Mouse (Mus musculus) forebrain, embryonic 10.5 days (tissue): Measurements from ENCODE around the gene Kansl1. TPM values are rescaled to one million over a fixed set of nuclear protein-coding genes. Genes with fewer than 3 reads are reported as not detected.

ENCODE experiments used
- DNase-seq: peaks from one replicate; pipeline ENCODE4 v3.0.0-alpha.2; 2017; ENCODE audit warnings: low spot score; ENCODE audit errors: extremely low spot score
- H3K27ac ChIP-seq: fragments of 300-500 bp; sonication (generic); 2 replicates; pipeline ENCODE4 v1.5.1; 2016; ENCODE audit warnings: mild to moderate bottlenecking
- H3K27me3 ChIP-seq: fragments of 300-500 bp; sonication (generic); 2 replicates; pipeline ENCODE4 v1.6.1; 2016; ENCODE audit warnings: mild to moderate bottlenecking; ENCODE audit not compliant: poor library complexity, severe bottlenecking
- H3K36me3 ChIP-seq: fragments of 300-500 bp; sonication (generic); replicated peaks from 2 replicates; pipeline ENCODE4 v1.6.1; 2016; ENCODE audit warnings: mild to moderate bottlenecking, moderate library complexity
- H3K4me1 ChIP-seq: fragments of 300-500 bp; sonication (generic); 2 replicates; pipeline ENCODE4 v1.6.1; 2016
- H3K4me3 ChIP-seq: fragments of 300-500 bp; sonication (generic); 2 replicates; pipeline ENCODE4 v1.5.1; 2016; ENCODE audit warnings: mild to moderate bottlenecking, moderate library complexity
- H3K9me3 ChIP-seq: fragments of 300-500 bp; sonication (generic); 2 replicates; pipeline ENCODE4 v1.6.1; 2016; ENCODE audit warnings: mild to moderate bottlenecking, moderate library complexity
- WGBS: fragments of 180-500 bp; shearing (Covaris S2); methylation state at CpG from one replicate; pipeline ENCODE4 v1.1.7; 2016; 5-methylcytosine and 5-hydroxymethylcytosine counted together
- polyA plus RNA-seq: library from polyadenylated mRNA; unstranded; fragments of >200 nt; fragmentation: Nextera tagmentation; extraction: Ambion mirVana; gene quantifications from 2 replicates; pipeline ENCODE4 v1.2.1, GENCODE M21; 2016

The Kansl1 gene
- polyA plus RNA-seq: 24.5 and 25.9 TPM in 2 replicates

DNA sequence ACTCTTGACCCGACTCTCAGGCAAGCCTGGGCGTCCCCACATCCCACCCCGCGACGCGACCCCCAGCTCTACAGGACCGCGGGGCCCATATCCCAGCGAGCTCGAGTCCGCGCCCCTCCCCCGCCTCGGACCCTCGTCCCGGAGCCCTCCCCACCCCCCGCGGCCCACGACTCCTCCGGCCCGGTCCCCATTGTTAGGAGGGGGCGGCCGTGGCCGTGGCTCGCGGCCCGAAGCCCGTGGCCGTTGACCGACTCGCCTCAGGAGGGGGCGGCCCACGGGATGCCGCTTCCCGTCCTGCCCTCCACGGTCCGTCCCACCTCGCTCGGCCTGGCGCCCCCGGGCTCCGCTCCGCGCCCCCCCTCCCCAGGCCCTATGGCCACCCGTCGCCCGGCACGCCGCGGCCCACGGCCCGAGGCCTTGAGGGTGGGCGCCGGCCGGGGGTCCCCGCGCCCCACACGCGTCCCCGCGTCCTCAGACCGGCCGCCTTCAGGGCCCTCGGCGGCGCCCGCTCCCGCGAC lies at the start of gene Kansl1:
Gene Kansl1, minus strand, starts transcription at position 111 of the 518 bp plus-strand sequence.
- no peak for DNase-seq
- peaks cover 34% of the 10 kb centered on the region for H3K36me3 ChIP-seq
- peak within 1 kb of the TSS; percentile 98 for H3K27ac ChIP-seq
- H3K9me3 ChIP-seq: no peaks in the 10 kb centered on the region
- WGBS: under 1% methylated on average over 51 of the region's 69 CpGs
- peaks cover 28% of the 10 kb centered on the region for H3K4me1 ChIP-seq
- H3K4me3 ChIP-seq: peak within 1 kb of the TSS; percentile 100
- no peaks in the 10 kb centered on the region for H3K27me3 ChIP-seq

DNA sequence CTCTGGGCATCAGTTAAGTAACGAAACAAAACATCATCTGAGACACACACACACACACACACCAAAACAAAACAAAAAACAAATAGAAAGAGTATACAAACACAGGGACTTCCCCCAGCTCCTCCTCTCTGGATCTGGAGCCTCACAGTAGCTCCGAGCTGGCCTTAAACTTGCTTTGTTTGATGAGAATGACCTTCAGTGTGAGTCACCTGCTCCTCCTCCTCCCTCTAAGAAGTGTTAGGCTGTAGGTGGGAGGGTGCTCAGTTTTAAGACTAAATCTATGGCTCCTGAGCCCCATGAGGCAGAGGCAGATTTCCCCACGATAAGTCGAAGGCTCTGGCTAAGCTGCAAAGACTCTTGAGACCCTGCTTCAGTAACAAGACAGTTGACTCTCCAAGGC lies 43.8 kb upstream of the Kansl1 start:
- H3K9me3 ChIP-seq: no peaks in the 10 kb centered on the region
- peaks cover 98% of the 10 kb centered on the region for H3K36me3 ChIP-seq
- DNase-seq: no peak
- H3K27me3 ChIP-seq: no peaks in the 10 kb centered on the region
- no peak overlapping the region for H3K27ac ChIP-seq
- 87% methylated on average over 4 of the region's 4 CpGs for WGBS
- no peaks in the 10 kb centered on the region for H3K4me1 ChIP-seq
- no peak overlapping the region for H3K4me3 ChIP-seq

DNA sequence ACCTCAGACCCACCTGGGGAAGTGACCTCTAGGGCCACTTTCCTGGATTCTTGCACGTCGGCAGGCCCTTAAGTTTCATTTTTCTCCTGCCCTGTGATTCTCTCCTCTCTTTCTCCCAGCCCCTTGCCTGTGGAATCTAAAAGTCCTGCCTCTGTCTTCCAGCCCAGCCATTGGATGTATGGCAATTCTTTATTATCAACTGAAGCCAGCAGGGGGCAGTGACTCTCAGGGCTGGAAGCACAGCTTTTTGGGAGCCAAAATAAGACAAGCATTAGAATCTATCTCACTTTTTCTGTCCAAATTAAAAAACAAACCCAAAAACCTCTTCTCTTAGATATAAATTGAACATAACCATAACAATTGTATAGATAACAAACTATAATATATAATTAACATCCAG lies 41.9 kb upstream of the Kansl1 start:
- H3K9me3 ChIP-seq: no peaks in the 10 kb centered on the region
- H3K4me3 ChIP-seq: no peak overlapping the region
- WGBS: 90% methylated on average over 2 of the region's 2 CpGs
- peaks cover 98% of the 10 kb centered on the region for H3K36me3 ChIP-seq
- no peak for DNase-seq
- no peaks in the 10 kb centered on the region for H3K4me1 ChIP-seq
- H3K27ac ChIP-seq: no peak overlapping the region
- no peaks in the 10 kb centered on the region for H3K27me3 ChIP-seq

DNA sequence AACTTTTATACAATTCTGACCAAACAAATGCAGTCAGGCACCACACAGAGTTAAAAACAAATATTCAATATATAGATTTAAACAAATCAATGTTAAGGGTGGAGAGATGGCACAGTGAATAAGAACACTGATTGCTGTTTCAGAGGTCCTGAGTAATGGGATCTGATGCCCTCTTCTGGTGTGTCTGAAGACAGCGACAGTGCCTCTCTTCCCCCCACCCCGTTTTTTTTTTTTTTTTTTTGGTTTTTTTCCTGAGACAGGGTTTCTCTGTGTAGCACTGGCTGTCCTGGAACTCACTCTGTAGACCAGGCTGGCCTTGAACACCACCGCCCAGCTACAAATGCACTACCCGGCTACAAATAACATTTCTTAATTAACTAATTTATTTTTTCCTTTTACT lies 39.8 kb upstream of the Kansl1 start:
- 80% methylated on average over 4 of the region's 4 CpGs for WGBS
- peaks cover 98% of the 10 kb centered on the region for H3K36me3 ChIP-seq

DNA sequence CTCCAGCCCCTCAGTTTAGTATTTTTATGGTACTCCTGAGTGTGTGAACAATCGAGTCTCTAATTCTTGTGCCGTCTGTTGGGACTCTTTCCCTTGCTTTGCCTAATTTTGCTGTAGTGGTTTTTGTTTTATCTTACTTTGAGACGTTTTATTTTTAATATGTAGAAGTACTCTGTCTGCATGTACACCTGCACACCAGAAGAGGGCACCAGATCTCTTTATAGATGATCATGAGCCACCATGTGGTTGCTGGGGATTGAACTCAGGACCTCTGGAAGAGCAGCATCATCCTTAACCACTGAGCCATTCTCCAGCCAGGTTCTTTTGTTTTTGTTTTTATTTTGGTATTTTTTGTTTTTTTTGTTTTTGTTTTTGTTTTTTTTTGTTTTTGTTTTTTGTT lies 19.6 kb upstream of the Kansl1 start:
- 83% methylated on average over 3 of the region's 3 CpGs for WGBS
- Histone ChIP-seq H3K4me1 (no peaks in the 10 kb centered on the region), H3K27ac (no peak overlapping the region), H3K36me3 (no peaks in the 10 kb centered on the region), H3K27me3 (no peaks in the 10 kb centered on the region), H3K4me3 (no peak overlapping the region), H3K9me3 (peaks cover 3% of the 10 kb centered on the region; the same call in 1 of the 2 replicates)
- DNase-seq: no peak

More for the DNA sequence above, 39.8 kb upstream of the Kansl1 start:
- no peak for DNase-seq
- no peaks in the 10 kb centered on the region for H3K27me3 ChIP-seq
- no peaks in the 10 kb centered on the region for H3K9me3 ChIP-seq
- H3K27ac ChIP-seq: no peak overlapping the region
- no peaks in the 10 kb centered on the region for H3K4me1 ChIP-seq
- no peak overlapping the region for H3K4me3 ChIP-seq

DNA sequence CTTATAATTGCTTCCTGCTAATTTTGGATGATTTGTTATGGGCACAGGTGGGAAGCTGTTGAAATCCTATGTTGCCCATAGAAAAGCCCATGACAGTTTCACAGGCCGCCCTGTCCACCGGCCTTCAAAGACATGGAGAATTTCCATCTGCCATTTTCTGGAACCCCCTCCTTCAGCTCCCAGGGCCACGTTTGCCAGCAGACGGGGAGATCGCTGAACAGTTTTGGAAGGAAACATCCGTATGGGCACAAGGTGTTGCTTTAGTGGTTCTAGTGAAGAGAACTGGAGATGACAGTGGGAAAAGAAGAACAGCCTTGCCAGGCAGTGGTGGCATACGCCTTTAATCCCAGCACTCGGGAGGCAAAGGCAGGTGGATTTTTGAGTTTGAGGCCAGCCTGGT lies 13.3 kb upstream of the Kansl1 start:
- H3K27ac ChIP-seq: no peak overlapping the region
- WGBS: 95% methylated on average over 8 of the region's 8 CpGs
- H3K27me3 ChIP-seq: no peaks in the 10 kb centered on the region
- DNase-seq: no peak
- H3K4me3 ChIP-seq: no peak overlapping the region
- H3K36me3 ChIP-seq: no peaks in the 10 kb centered on the region
- peaks cover 3% of the 10 kb centered on the region; the same call in 1 of the 2 replicates for H3K9me3 ChIP-seq
- no peaks in the 10 kb centered on the region for H3K4me1 ChIP-seq

DNA sequence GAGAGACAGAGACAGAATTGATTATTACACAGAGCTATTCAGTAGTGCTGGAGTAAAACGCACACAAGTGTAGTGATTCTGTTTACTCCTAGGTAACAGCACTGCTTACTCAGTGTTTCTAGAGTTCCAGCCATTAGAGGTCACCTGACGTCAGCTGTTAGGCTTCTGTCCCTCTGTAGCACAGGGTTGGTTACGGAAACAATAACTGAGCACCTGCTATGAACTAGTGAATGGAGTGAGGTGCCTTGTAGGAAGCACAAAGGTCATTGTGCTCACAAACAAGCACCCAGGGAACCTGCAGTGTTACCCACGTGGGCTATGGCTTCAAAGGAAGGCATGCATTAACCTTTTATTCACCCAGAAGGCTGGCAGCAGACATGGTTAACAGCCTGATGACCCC lies 10.8 kb upstream of the Kansl1 start:
- WGBS: 69% methylated on average over 4 of the region's 4 CpGs
- no peaks in the 10 kb centered on the region for H3K36me3 ChIP-seq
- no peaks in the 10 kb centered on the region for H3K4me1 ChIP-seq
- DNase-seq: no peak
- H3K27me3 ChIP-seq: no peaks in the 10 kb centered on the region
- H3K9me3 ChIP-seq: no peaks in the 10 kb centered on the region
- H3K27ac ChIP-seq: no peak overlapping the region
- H3K4me3 ChIP-seq: no peak overlapping the region

DNA sequence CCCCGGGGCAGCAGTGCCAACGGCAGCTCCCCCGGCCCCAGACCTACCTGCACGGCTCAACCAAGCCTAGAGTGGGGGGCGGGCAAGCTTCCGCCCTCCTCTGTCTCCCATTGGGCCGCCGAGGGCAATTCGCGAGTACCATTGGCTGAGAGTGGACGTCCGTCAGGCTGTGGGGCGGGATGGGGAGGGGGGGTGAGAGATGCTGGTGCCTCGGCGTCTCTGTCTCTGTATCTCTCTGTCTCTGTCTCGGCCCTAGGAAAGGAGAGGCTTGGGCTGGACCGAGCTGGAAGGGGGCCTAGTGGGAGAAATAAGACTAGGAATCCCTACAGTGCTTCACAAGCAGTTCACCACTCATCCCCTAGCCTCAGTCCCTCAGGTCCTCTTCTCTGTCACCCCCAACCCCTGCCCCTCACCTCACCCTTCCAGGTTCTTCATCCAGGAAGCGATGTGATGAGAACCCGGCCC lies 742 bp upstream of the Kansl1 start:
- H3K9me3 ChIP-seq: no peaks in the 10 kb centered on the region
- peak; percentile 94 for DNase-seq
- H3K4me3 ChIP-seq: peak overlapping the region; percentile 100
- peaks cover 28% of the 10 kb centered on the region for H3K4me1 ChIP-seq
- 3% methylated on average over 19 of the region's 19 CpGs for WGBS
- H3K36me3 ChIP-seq: peaks cover 28% of the 10 kb centered on the region
- H3K27me3 ChIP-seq: no peaks in the 10 kb centered on the region
- peak overlapping the region; percentile 98 for H3K27ac ChIP-seq

DNA sequence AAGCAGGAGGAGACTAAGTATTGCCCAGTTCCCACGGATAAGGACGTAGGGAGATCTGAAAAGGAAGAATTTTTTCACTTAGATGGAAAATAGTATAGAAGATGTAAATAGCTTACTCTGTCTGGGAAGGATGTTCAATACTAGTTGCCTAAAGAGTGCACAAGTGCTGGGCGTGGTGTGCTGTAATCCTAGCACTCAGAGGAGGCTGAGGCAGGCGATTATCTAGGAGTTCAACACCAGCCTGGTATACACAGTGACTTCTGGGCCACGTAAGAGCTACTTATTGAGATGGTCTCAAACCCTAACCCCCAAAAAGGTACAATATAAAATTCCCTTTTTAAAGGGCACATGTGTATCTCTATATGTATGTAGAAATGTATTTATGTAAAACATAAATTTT lies 963 bp downstream of the Kansl1 start:
- 83% methylated on average over 5 of the region's 5 CpGs for WGBS
- no peak overlapping the region for H3K4me3 ChIP-seq

DNA sequence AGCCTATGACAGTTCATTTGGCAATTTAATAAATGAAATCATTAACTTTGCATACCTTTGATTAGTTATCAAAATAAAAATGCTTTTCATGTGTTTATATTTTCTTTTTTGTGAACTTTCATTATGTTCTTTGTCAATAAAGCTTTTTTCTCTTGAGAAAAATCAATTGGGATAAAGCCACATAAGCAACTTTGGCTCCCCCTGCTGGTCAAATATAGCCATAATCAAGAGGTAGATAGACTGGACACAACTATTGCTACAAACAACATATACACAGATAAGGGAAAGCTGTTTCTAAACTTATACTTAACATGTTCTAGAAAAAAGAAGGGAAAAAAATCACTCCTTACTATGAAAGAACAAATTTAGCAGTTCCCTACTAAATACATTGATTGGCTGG lies 7.1 kb downstream of the Kansl1 start:
- no peak overlapping the region for H3K27ac ChIP-seq
- peaks cover 62% of the 10 kb centered on the region for H3K36me3 ChIP-seq
- no peak overlapping the region for H3K4me3 ChIP-seq
- H3K27me3 ChIP-seq: no peaks in the 10 kb centered on the region
- H3K4me1 ChIP-seq: peaks cover under 1% of the 10 kb centered on the region; the same call in 1 of the 2 replicates
- no peak for DNase-seq
- no peaks in the 10 kb centered on the region for H3K9me3 ChIP-seq

More for the DNA sequence above, 963 bp downstream of the Kansl1 start:
- no peaks in the 10 kb centered on the region for H3K9me3 ChIP-seq
- no peak overlapping the region for H3K27ac ChIP-seq
- peaks cover 28% of the 10 kb centered on the region for H3K4me1 ChIP-seq
- H3K36me3 ChIP-seq: peaks cover 44% of the 10 kb centered on the region
- no peaks in the 10 kb centered on the region for H3K27me3 ChIP-seq
- no peak for DNase-seq

DNA sequence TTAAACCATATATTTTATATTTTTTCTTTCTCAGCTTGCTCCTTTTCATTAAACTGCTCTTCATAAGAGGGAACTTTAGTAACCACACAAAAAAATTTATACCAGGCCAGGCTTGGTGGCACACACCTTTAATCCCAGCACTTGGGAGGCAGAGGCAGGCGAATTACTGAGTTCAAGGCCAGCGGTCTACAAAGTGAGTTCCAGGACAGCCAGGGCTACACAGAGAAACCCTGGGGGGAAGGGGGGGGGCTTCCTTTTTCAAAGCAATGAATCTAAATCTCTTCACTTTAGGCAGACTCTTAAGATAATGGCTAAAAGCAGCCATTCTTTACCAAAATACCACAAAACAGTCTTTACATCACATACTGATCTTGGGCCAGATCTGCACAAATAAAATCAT lies 9.0 kb downstream of the Kansl1 start:
- no peak overlapping the region for H3K4me3 ChIP-seq
- no peak overlapping the region for H3K27ac ChIP-seq
- WGBS: 89% methylated on average over 2 of the region's 2 CpGs
- peaks cover 51% of the 10 kb centered on the region for H3K36me3 ChIP-seq
- DNase-seq: no peak
- H3K4me1 ChIP-seq: no peaks in the 10 kb centered on the region
- H3K9me3 ChIP-seq: no peaks in the 10 kb centered on the region
- H3K27me3 ChIP-seq: no peaks in the 10 kb centered on the region

DNA sequence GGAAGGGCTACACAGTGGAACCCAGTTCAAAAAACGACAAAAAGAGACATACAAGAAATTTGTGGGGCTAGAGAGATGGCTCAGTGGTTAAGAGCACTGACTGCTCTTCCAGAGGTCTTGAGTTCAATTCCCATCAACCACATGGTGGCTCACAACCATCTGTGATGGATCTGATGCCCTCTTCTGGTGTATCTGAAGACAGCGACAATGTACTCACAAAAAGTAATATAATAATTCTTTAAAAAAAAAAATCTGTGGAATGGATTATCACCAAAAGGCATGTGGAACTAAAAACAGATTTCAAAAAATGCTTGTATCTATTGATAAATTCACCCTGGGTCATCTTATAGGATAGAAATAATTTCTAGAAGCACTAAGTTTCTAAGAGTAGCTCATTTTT lies 10.2 kb downstream of the Kansl1 start:
- WGBS: 80% methylated on average over 2 of the region's 2 CpGs
- DNase-seq: no peak
- H3K4me1 ChIP-seq: no peaks in the 10 kb centered on the region

DNA sequence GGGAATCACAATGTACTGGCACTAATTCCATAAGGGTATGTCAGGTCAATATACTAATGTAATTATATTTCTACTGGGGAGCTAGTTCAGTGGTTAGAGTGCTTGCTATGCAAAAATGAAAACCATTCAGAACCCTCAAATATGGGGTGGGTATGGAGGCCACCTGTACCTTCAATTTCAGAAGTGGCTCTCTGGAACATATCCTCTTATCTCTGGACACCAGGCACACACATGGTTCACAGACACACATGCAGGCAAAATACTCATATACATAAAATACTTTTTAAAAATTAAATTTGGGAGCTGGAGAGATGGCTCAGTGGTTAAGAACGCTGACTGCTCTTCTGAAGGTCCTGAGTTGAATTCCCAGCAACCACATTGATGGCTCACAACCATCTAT lies 16.0 kb downstream of the Kansl1 start:
- peaks cover 32% of the 10 kb centered on the region for H3K36me3 ChIP-seq
- no peaks in the 10 kb centered on the region for H3K27me3 ChIP-seq
- no peak for DNase-seq
- no peaks in the 10 kb centered on the region for H3K9me3 ChIP-seq
- H3K27ac ChIP-seq: no peak overlapping the region
- WGBS: 93% methylated on average over 1 of the region's 1 CpGs
- no peaks in the 10 kb centered on the region for H3K4me1 ChIP-seq
- no peak overlapping the region for H3K4me3 ChIP-seq

More for the DNA sequence above, 10.2 kb downstream of the Kansl1 start:
- H3K27me3 ChIP-seq: no peaks in the 10 kb centered on the region
- H3K9me3 ChIP-seq: no peaks in the 10 kb centered on the region
- H3K27ac ChIP-seq: no peak overlapping the region
- peaks cover 39% of the 10 kb centered on the region for H3K36me3 ChIP-seq
- no peak overlapping the region for H3K4me3 ChIP-seq

DNA sequence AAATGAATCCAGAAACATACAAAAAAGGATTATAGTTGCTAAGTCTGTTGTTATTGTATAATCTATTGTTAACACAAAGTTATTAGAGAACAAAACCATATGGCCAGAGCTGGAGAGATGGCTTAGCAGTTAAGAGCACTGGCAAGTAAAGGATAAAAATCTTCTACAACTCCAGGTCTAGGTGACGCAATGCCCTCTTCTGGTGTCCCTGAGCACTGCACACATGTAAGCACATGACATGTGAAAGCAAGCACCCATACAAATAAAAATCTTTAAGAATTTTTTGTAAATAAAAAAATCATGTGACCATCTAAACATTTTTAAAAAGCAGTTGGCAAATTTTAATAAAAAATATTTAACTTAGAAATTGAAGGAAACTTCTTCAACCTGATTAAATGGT lies 17.4 kb downstream of the Kansl1 start:
- H3K4me3 ChIP-seq: no peak overlapping the region
- 98% methylated on average over 1 of the region's 1 CpGs for WGBS
- no peaks in the 10 kb centered on the region for H3K9me3 ChIP-seq
- no peak for DNase-seq
- H3K36me3 ChIP-seq: peaks cover 41% of the 10 kb centered on the region
- no peaks in the 10 kb centered on the region for H3K27me3 ChIP-seq
- no peaks in the 10 kb centered on the region for H3K4me1 ChIP-seq
- no peak overlapping the region for H3K27ac ChIP-seq
